Mouse (Mus musculus) adrenal gland, adult (tissue): ENCODE results near the gene Babam2.

ENCODE experiments used
- DNase-seq, 2 experiments: peaks; one replicate each; pipeline ENCODE4 v3.0.0; 2022 to 2023; ENCODE audit warnings: low spot score in 1 of 2; ENCODE audit not compliant: inconsistent age in 2 of 2

The Babam2 gene

DNA sequence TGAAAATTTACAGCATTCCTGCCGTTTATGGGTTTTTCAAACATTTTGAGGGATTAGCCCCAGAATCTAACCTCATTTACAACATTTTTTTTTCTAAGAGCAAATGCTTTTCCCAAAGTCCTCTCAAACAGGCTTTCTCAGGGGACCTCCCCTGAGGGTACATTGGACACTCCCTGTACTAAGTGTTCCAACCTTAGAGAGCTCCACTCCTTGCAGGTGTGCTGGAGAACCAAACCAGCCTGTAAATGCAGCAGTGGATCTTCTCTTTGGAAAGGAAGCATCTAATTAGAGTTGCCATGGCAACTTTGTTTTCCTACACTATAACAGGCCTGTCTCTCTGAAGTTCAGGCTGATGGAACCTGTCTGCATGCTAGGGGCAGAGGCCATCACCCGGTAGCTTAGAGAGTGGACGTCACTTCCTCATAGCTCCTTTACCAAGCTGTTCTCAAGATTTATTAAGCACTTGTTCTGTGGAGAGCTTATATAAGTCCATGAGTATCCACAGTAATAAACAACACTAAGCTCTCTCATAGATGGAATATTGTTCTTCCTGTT is 277.2 kb downstream of the Babam2 start:
- no peak for DNase-seq

DNA sequence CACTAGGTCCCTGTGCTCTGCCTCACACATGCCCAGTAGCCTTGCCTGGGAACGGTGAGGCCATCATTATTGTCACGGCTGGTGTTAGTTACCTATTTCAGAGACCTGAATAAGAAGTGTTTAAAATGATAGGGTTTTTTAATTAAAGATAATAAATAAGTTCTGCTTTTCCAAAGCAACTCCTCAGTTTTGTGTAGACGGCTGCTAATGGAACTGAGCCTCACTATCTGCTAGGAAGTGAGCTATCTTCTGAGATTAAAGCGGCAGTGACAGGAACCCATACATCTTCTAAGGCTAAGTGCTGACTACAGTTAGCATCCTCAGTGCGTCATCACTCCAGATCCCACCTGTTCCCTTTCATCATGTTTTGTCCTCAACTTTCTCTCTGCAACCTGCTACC is 284.6 kb downstream of the Babam2 start:
- DNase-seq = no peak

GRCm38 (mm10) chr5:31983161-31983560 is 285.7 kb downstream of the Babam2 start:
- DNase-seq = no peak

- no peak for DNase-seq
Measured at GRCm38 (mm10) chr5:31983817-31984368, 286.4 kb downstream of the Babam2 start.

DNA sequence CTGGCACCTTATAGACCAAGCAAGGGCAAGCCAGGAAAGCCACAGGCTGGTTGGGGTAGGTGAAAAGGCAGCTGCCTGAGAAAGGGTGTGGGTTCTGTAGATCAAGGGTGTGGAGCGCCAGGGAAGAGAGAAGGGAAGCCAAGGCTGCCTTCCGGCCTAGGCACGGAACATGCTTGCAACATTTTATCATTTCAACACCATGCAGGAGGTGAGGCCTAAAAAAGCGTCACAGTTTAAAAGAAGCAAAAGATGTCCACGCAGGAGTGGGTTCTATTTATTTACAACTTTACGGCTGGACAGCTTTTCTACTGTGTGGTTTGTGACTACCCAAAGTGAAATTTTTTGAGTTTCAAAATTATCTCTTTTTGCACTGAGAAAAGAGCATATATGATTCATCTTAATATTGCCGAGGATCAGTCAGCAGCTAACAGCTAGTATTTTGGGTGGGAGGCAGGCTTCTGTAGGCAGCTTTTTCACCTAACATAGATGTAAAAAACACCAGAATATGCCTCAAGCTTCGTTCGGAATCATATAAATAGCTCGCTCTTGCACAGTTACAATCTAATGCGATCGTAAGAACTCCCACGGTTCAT is 287.0 kb downstream of the Babam2 start:
- peak in 1 of 2 experiments; percentile 71 for DNase-seq

GRCm38 (mm10) chr5:31985021-31985420 is 287.5 kb downstream of the Babam2 start:
- DNase-seq = no peak

GRCm38 (mm10) chr5:31987541-31988307 is 290.2 kb downstream of the Babam2 start:
- no peak for DNase-seq

DNA sequence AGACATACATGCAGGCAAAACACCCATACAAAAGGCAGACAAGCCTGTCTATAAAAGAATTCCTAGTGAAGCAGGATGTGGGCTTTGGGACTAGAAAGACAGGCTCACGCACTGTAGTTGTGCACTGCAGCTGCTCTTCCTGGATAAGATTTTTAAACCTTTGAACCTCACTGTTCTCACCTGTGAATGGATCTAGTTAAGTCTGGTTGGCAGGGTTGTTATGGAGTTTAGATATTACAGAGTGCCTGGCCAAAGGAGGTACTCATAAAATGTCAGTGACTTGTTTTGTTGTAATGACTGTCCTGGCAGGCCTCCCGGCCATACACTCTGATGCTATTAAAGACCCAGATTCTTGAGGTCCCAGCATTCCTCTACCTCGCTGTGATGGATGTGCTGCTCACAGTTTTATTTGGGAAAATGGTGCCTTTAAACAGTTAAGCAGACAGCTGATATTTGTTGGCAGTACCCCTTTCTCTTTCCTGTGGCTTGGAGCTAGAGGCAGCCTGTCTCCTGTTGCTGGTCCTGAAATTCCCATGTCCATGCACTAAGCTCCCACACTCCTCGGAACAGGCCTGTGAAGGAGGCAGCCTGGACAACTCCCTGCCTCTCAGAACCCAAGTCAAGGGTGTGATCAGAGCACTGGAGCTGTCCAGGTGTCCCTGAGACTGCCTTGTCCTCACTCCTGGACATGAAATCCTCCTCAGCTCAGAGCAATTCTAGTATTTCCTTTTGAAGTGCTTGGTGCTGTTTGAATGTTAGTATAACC is 299.9 kb downstream of the Babam2 start:
- no peak for DNase-seq

- DNase-seq = no peak
Measured at GRCm38 (mm10) chr5:31998806-31999205, 301.3 kb downstream of the Babam2 start.

DNA sequence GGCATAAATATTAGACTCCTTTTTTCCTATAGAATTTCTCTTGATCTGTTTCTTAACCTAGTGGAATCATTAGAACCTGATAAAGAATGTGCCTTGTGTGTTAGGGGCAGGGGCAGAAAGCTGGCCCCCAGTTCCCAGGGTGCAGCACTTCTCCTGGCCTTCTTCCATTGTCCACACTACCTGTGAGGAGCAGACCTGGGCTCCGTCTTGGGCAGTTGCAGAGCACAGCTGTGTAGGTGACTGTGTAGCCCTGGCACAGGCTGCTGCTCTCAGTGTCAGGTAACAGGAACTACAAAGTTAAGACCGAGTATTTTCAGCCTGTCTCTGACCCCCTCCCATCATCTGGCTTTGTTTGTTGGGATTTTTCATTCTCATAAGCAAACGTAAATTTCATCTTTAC is 302.6 kb downstream of the Babam2 start:
- peak in 1 of 2 experiments; percentile 69 for DNase-seq

- peak; percentile 23 to 85 for DNase-seq
Measured at GRCm38 (mm10) chr5:32001266-32001665, 303.8 kb downstream of the Babam2 start.

- peak; percentile 65 to 90 for DNase-seq
Measured at GRCm38 (mm10) chr5:32001771-32002170, 304.3 kb downstream of the Babam2 start.

GRCm38 (mm10) chr5:32008401-32008800 is 310.9 kb downstream of the Babam2 start:
- DNase-seq = no peak

- no peak for DNase-seq
Measured at GRCm38 (mm10) chr5:32010056-32010455, 312.6 kb downstream of the Babam2 start.

DNA sequence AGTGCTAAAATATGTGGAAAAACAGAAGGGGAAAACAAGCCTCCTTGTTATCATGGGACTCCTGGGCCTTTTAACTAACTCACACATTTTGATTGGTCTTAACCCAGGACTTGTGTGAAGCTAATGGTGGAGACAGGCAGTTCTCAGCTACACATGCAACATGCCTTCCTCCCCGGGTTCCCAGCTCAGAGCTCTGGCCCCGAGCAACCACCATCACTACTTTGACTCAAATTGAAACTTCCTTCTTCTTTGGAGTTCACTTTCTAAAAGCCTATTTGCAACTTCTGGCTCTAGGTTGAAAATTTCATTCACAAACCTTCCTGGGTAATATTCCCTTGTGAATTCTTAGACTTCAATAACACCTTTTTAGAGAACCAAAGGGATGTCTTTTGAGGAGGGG is 315.6 kb downstream of the Babam2 start:
- no peak for DNase-seq

DNA sequence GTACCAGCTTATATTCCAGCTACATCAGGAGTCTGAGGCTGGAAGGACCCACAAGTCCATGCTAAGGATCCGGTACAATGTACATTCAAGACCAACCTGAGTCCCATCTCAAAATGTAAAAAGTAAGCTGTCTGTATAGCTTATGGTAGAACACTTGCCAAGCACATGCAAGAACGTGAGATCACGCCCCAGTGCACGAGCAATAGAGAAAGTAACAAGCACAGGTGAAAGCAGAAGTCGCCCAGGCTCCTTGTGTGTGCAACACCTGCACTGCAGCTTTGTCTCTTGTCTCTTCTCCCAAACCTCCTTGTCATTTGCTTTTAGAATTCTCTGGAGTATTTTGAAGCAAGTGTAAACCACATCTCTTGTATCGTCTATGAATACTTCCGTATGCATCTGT is 317.3 kb downstream of the Babam2 start:
- no peak for DNase-seq

DNA sequence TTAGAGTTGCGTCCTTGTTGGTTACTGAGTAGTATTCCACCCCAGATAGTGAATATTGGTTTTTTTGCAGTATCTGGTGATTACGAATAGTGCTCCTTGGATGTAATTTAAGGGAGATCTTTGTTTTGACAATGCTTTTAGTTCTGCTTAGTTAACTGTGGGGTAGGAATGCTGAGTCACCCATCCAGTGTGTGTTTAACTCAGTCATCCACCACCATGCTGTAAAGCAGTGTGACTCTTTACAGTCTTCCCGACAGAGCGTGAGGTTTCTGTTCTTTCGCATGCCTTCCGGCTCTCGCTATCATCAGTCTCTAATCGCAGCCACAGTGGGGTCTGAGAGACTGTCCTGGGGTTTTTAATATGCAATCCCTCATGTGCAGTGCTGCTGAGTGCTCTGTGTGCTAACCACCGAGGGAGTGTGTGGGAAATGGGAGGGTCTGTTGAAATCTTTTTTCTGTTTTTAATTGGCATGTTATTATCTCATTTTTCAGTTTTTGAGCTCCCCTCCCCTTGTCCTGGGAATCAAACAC is 318.5 kb downstream of the Babam2 start:
- DNase-seq = no peak

DNA sequence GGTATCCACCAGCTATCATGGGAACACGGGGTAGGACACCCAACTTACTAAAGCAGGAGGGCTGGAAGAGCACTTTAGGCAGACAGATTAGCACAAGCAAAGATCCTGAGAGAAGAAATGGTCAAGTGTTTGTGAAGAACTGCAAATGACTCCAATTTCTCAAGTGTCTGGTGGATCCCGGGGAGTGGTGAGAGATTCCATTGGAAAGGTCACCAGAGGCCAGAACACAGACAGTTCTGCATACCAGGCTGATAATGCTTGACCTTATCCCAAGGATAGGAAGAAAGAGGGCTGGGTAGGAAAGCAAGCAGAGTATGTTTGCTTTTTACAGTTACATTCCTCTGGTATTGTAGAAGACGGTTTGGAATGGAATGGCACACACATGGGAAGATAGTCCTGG is 320.2 kb downstream of the Babam2 start:
- DNase-seq = peak; percentile 40 to 71

- DNase-seq = no peak
Measured at GRCm38 (mm10) chr5:32018276-32018675, 320.8 kb downstream of the Babam2 start.

- peak in 1 of 2 experiments; percentile 61 for DNase-seq
Measured at GRCm38 (mm10) chr5:32029834-32030433, 332.4 kb downstream of the Babam2 start.

- DNase-seq = no peak
Measured at GRCm38 (mm10) chr5:32033185-32033584, 335.7 kb downstream of the Babam2 start.
